Mouse (Mus musculus) bone marrow, adult 2 months (tissue): ENCODE results near the gene Gm26620.

Source experiments
- CTCF ChIP-seq: fragments of 200-500 bp; IDR thresholded peaks from 2 replicates; pipeline ENCODE4 v1.5.1; 2011; ENCODE audit warnings: low read length, control low read depth; ENCODE audit not compliant: control insufficient read depth, insufficient read depth
- POLR2A ChIP-seq: fragments of 200-500 bp; IDR thresholded peaks from 2 replicates; pipeline ENCODE4 v1.6.1; 2011; ENCODE audit warnings: low read depth, mild to moderate bottlenecking, control low read depth, low read length, borderline replicate concordance; ENCODE audit not compliant: control insufficient read depth

- TF ChIP-seq CTCF (no peak), POLR2A (no peak)
Observed at GRCm38 (mm10) chr1:170863033-170863432, 21.8 kb upstream of the Gm26620 start.
